Mouse (Mus musculus) heart, embryonic 14.5 days (tissue): ENCODE results near the gene Gm5447. TPM values are rescaled to one million over a fixed set of nuclear protein-coding genes. Genes with fewer than 3 reads are reported as not detected.

Experiments used
- polyA plus RNA-seq: library from polyadenylated mRNA; unstranded; fragments of >200 nt; fragmentation: Nextera tagmentation; extraction: Ambion mirVana; gene quantifications from 2 replicates; pipeline ENCODE4 v1.2.1, GENCODE M21; 2014

The Gm5447 gene
- polyA plus RNA-seq, 1 experiment from 2014 or later, result not detected

Other genes starting within 250 kb of the Gm5447 start
- gene Irf4, start 225.0 kb upstream of the Gm5447 start, polyA plus RNA-seq, result 0.04 and 0.09 TPM in 2 replicates
- gene Hus1b, start 26.4 kb upstream of the Gm5447 start, polyA plus RNA-seq, result not detected in 2 replicates
- 23.9 and 24.6 TPM in 2 replicates for gene Exoc2, start 111 bp upstream of the Gm5447 start, polyA plus RNA-seq